Mouse (Mus musculus): ENCODE measurements around the gene Tmem115.

The Tmem115 gene

DNA sequence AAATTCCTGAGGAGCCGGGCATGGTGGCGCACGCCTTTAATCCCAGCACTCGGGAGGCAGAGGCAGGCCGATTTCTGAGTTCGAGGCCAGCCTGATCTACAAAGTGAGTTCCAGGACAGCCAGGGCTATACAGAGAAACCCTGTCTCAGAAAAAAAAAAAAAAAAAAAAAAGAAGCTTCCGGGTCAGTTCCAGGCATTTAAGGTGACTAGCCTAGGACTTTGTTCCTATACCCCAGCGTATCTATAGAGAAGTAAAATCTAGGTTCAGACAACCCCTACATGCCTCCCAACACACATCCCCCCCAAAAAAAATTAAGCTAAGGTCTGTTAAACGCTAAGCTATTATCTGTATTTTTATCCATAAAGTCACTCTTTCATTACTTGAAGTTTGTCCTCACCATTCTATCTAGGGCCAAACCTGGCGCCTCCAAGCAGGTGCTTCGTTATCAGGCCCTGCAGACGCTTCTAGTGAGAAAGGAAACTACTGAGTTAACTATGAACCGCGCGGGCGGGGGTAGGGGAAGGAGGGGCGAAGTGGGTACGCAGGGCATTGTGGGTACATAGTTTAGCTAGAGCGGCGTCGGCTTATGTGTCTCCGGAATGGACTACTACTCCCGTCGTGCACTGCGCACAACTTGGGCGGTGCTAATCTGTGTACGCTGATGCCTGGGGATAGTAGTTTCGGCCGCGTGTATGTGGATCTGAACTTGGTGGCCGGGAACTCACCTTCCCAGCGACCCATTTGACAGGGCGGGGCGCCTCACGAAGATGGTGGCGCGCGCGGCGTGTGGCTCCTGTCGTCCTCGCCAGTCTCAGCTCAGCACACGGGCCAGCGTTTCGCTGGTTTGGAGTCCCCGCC, 53.5 kb downstream of the Tmem115 start, which contains the start of gene Ifrd2:
Gene Ifrd2 (plus strand): TSS at position 669 of the 859 bp plus-strand sequence.
- ATAC-seq (ENCODE audit: insufficient number of reproducible peaks, low FRiP score, low TSS enrichment) = peak; percentile 92

DNA sequence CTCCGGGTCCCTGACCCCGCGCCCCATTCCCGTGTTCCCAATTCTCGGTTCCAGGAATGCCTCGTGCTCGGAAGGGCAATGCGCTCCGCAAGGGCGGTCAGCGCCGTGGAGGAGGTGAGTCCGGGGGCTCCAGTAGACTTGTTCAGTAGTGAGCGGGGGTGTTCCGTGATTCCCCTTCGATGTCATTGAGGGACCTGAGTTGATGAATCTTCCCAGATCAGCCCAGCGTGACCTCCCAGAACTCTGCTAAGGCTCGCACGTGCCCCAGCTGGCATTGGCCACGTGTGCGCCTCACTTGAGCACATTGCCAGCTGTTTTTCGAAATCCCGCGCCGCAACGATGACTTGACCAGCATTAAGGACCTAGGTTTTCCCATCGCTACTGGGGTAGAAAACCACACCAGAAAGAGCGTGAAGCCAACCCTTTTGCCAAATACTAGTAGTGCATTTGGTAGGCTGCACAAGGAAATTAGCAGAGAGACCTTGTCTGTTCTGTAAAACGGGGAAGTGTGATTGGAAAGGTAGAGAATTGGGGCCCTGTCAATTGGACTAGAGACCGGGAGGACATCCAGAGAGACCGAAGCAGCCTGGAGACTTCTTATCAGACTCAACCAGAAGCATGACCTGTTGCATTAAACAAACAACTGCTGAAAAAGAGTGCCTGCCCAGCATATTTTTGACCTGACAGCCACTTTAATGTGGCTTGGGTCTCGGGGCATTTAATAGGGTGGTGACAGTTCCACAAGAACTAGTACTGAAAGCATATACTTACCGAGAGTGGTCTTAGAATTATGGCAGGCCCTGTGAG, 54.3 kb downstream of the Tmem115 start:
- ATAC-seq (ENCODE audit: insufficient number of reproducible peaks, low FRiP score, low TSS enrichment) = no peak

Measured in cerebellum, adult (tissue).